19 mouse cellular contexts compared by ENCODE assay signal in the genomic region with DNA sequence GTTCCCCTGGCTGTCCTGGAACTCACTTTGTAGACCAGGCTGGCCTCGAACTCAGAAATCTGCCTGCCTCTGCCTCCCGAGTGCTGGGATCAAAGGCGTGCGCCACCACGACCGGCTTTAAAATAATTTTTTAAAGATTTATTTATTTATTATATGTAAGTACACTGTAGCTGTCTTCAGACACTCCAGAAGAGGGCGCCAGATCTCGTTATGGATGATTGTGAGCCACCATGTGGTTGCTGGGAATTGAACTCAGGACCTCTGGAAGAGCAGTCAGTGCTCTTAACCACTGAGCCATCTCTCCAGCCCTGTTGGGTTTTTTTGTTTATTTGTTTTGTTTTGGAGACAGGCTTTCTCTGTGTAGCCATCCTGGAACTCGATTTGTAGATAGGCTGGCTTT. TPM values are rescaled to one million over a fixed set of nuclear protein-coding genes. Genes with fewer than 3 reads are reported as not detected.
"Had no signal": no experiment of that assay in that cellular context is flagged by ENCODE, and none has a peak within 500 bp of the region (broad histone marks: within the 10 kb centered on the region; RNA-seq: fewer than 3 reads in every experiment).

No protein-coding gene starts in this region.

RNA-seq across cellular contexts. Expression of a gene that starts 24.3 kb away (rescaled TPM):
- total RNA-seq: left cerebral cortex, adult 18-20 months; left cerebral cortex, postnatal 10 days; left cerebral cortex, postnatal 36 days; megakaryocyte, adult 5-6 weeks; monocyte, adult 5-6 weeks had no signal
- polyA plus RNA-seq: kidney, embryonic 15.5 days; limb, embryonic 11.5 days; liver, embryonic 13.5 days; lung, embryonic 14.5 days; lung, postnatal 0 days; macrophage; midbrain, embryonic 12.5 days; midbrain, embryonic 15.5 days; myocyte; neural tube, embryonic 11.5 days; small intestine, adult 2 months; spleen, adult 2 months; stomach, embryonic 14.5 days; urinary bladder, adult 2 months had no signal

RNA-seq across cellular contexts. Expression of a gene that starts 28.0 kb away (rescaled TPM):
- total RNA-seq: monocyte, adult 5-6 weeks had no signal
- polyA plus RNA-seq: macrophage had no signal
